Mouse (Mus musculus): ENCODE measurements around the gene Pnkd.

Pnkd gene

DNA sequence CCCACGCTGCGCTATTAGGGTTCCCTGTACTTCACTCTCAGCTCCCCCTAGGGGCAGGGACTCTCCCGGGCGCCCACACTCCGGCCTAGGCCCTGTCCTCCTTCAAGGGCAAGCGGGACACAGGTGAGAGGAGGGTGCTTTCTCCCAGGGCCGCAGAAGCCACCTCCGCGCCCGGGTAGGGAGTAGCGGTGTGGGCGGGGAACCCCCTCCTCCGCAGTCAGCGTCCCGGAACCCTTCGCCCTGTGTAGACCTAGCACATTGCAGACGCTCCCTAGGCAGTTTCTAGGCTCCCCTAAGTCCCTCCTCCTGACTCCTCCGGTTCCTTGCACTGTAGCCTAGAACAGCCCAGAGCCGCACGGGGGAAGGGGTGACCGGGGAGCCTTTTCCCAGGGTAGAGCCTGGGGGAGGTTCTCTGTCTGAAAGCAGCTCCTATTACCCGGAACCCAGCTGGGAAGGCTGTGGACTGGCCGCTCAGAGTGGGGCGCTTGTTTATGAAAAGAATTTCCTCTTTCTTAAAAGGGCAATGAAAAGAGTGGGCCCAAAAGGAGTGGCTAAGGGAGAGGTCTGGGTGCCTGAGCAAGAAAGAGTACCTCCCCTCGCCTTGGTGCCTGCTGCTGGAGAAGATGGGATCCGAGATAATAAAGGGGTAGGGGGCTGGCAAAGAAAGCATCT is 102.1 kb downstream of the Pnkd start:
- in situ Hi-C loops (cut with MboI), result no loop called here

DNA sequence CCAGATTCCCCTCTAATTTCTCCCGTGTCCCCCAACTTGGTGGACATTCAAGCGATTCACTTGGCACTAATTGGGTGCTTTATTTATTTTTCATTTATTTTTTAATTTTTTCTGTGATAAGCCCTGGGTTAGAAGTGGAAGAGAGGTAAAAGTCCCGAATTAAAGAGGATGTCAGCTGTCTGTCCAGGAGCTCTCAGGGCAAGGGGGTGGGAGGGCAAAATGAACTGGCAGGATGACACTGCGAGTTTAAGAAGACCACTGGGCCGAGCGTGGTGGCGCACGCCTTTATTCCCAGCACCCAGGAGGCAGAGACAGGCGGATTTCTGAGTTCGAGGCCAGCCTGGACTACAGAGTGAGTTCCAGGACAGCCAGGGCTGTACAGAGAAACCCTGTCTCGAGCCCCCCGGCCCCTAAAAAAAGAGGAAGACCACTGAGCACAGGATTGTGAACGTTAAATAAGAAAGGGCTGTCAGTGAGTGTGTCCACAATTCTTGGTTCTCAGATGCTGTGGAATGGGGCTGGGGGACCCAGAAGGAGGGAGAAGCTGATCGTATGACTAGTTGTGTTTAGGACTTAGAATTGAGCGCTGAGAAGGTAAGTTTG is 102.8 kb downstream of the Pnkd start:
- in situ Hi-C loops (cut with MboI), result no loop called here

DNA sequence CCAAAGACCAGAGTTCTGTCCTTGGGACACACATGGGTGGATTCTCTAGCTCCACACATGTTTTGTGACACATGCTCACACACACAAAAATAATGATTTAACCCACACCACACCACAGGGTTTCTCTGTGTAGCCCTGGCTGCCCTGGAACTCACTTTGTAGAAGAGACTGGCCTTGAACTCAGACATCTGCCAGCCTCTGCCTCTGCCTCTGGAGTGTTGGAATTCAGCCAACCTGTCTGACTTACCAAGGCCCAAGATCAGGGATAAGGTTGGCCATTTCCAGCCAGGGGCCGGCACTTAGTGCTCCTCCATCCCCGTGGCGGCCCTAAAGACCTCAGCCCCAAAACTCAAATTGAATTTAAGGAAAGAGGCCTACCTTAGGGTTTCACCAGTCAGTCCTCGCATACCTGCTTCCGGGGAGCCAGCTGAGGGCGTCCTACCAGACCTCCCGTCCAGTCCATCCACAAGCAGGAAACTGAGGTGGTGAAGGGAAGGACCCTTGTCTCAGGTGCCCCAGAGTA is 103.7 kb downstream of the Pnkd start:
- in situ Hi-C loops (cut with MboI), result no loop called here

DNA sequence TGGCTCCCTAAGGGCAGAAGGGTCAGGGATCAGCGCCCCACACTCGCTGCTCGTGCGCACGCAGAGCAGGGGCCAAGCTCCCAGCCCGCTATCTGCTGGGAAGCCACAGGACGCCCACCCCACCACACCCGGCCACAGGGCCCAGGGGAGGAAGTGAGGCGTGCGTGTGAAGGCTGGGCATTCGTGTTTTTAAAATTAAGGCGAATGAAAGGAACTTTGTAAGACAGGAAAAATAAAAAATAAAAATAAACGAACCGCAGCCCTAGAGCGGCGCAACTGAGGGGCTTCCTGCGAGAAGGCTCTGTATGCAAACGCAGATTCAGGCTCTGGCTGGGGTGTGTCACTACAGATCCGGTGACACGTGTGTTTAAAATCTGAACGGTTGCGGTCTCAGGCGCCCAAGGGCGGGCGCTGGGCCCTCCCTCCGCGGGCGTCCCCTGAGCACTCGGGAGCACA is 105.1 kb downstream of the Pnkd start:
- in situ Hi-C loops (cut with MboI), result no loop called here

DNA sequence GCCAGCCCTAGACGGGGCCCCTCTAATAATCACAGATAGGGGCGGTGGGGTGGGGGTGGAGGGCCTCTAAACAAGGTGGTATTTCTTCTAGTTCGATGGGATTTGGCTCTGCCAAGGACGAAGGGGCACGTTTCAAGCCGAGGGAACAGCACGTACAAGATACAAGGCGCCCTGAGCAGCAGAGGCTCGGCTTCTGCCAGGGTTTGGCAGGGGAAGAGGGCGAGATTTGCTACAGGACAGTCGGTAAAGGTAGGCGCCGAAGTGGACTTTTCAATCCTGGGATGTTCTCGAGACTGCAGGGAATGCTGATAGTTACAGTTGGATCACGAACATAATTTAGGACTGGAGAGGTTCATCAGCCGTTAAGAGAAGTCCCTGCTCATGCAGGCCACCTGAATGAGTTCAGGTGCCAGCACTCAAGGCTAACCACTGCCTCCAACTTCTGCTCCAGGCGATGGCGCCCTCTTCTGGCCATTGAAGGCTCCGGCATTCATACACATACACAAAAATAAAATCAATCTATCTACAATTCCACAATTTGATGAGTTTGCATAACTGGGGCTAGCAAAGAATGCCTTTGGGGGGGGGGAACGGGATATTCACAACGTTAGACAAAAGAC is 105.7 kb downstream of the Pnkd start:
- in situ Hi-C loops (cut with MboI), result no loop called here

DNA sequence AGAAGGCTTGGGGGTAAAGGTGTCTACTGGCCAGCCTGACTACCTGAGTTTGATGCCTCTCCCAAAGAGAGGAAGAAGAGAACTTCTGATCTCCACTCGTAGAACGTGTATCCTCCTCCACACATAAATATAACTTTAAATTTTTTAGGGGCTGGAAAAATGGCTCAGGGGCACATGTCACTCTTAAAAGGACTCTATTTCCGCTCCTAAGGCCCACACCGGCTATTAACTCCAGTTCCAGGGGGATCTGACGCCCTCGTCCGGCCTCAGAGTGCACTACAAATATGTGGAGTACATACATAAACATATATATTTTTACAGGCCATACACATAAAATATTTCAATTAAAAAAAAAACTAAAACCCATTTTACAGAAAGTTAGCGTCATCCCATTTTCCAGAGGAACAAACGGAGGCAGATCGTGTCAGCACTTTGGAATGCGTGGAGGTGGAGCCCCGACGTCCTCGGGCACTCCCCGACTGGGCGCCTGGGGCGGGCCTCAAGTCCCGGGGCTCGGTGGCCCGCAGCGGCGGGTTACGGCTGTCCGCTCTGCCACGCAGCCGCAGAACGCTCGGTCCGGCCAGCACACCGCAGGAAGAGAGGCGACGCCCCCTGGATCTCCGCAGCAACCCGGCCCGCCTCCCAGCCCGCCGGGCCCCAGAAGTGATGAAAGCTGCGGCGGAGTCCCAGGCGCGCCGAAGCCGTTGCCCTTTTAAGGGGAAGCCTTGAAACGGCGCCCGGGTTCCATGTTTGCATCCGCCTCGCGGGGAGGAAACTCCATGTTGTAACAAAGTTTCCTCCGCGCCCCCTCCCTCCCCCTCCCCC is 106.4 kb downstream of the Pnkd start, which contains the start of gene Ctdsp1:
TSS of gene Ctdsp1 (plus strand) at position 586 of the 825 bp plus-strand sequence.
- in situ Hi-C loops (cut with MboI), result no loop called here

DNA sequence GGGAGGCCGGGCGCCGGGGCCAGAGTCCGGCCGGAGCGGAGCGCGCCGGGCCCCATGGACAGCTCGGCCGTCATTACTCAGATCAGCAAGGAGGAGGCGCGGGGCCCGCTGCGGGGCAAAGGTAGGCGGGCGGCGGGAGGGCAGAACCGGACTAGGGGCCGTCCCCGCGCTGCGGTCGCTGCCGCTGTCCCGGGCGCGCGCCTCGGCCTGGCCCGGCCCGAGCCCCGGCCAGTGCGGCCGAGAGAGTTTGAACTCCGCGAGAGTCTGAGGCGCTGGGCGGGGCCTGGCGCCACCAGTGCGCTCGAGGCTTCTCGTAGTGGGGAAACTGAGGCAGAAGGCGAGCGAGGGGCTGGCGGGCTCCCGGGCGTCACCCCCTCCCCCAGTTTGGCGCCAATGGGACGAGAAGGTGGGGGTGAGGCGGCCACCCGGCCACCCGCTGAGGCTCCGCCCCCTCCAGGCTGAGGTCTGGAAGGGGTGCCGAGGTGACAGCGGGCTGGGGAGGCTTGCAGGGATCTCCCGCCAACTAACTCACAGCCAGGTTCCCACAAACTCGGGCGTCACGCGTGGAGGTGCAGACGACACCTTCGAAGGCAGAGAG is 107.2 kb downstream of the Pnkd start:
- in situ Hi-C loops (cut with MboI), result no loop called here

DNA sequence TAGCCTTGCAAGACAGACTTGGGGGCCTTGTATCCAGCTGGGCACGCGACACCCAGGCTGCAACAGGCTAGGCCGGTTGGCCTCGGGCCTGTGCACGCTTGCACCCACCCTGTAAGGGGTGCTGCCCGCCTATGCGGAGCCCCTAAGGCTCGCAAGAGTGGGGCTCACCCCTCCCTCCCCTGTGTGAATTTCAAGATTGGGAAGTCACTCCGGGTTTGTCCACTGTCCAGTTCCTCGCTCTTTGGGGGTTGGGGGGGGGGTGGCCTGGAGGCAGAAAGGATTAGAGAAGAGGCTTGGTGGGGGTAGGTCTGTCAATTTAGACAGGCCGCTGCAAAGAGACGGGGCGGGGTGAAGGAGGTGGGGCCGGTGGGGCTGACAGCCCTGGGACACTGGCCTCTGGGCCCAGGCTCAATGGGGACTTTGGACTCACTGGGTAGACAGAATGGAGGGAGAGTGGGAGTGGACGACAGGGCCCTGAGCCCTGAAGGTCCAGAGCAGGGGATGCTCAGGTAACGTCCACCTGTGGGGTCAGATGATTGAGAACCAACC is 107.8 kb downstream of the Pnkd start:
- in situ Hi-C loops (cut with MboI), result no loop called here

DNA sequence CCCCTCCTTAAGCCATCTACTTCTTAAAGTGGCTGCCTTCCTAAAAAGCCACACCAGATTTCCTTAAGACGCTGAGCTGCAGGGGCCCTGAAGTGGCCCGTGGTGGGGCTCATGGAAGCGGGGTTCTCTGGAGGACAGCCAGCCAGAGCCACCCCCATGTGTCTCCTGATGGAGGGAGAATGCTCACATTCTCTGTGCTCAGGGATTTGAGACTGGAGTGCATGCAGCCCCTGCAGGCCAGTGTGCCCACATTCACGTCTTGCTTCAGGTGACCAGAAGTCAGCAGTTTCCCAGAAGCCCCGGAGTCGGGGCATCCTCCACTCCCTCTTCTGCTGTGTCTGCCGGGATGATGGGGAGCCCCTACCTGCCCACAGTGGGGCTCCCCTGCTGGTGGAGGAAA is 108.3 kb downstream of the Pnkd start:
- in situ Hi-C loops (cut with MboI), result no loop called here

DNA sequence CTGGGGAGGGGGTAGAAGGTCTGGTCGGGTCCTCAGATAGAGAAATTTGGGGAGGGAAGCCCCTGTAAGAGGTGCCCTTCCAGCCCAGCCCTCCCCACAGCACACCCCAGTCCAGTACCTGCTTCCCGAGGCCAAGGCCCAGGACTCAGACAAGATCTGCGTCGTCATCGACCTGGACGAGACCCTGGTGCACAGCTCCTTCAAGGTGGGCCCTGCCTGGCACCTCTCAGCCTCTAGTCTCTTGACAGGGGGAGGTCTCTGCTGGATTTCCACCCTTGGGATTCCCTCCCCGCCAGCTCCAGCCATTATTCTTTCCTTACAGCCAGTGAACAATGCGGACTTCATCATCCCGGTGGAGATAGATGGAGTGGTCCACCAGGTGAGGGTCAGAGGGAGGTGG is 109.0 kb downstream of the Pnkd start:
- in situ Hi-C loops (cut with MboI), result no loop called here

DNA sequence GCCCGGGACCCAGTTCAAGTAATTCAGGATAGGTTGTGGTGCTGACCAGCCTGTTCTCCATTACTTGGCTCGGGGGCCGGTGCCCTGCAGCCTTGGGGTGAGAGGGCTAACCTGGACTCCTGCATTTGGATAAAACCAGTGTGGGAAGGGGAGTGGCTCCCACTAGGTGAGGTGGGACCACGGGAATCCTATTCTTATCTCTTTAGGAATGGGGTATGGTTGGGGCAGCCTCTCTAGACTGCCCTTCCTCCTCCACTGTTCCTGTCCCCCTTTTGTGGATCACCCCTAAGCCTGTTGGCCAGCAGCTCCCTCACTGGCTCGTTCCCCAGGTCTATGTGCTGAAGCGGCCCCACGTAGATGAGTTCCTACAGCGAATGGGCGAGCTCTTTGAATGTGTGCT is 109.6 kb downstream of the Pnkd start:
- in situ Hi-C loops (cut with MboI), result no loop called here

DNA sequence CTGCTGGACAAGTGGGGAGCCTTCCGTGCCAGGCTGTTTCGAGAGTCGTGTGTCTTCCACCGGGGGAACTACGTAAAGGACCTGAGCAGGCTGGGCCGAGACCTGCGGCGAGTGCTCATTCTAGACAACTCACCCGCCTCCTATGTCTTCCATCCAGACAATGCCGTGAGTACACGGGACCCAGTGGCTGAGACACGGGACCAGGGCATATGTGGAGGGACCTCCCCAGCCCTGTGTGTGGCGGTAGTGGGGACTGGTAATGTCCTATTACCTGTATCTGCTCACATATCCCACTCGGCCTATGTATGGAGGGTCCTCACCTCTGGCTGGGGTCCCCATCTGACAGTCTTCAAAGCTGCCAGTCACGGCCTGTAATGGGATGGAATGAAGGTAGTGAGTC is 110.1 kb downstream of the Pnkd start:
- in situ Hi-C loops (cut with MboI), result loop anchor here (5.0 kb wide), 1 partner anchor 83 kb away; no protein-coding TSS in a partner anchor

DNA sequence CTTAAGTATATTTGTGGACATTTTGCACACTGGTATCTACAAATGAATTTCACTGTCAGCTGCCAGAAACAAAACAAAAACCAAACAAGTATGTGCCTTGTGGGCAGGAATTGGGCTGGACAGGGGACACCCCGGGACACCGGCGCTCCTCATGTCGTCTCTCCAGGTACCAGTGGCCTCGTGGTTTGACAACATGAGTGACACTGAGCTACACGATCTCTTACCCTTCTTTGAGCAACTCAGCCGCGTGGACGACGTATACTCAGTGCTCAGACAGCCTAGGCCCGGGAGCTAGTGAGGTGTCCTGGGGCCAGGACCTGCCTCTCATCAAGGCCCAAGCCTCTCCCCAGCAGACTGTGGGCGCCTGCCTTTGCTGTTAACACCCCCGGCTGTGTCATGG is 110.6 kb downstream of the Pnkd start:
- in situ Hi-C loops (cut with MboI), result loop anchor here (5.0 kb wide), 1 partner anchor 83 kb away; no protein-coding TSS in a partner anchor

DNA sequence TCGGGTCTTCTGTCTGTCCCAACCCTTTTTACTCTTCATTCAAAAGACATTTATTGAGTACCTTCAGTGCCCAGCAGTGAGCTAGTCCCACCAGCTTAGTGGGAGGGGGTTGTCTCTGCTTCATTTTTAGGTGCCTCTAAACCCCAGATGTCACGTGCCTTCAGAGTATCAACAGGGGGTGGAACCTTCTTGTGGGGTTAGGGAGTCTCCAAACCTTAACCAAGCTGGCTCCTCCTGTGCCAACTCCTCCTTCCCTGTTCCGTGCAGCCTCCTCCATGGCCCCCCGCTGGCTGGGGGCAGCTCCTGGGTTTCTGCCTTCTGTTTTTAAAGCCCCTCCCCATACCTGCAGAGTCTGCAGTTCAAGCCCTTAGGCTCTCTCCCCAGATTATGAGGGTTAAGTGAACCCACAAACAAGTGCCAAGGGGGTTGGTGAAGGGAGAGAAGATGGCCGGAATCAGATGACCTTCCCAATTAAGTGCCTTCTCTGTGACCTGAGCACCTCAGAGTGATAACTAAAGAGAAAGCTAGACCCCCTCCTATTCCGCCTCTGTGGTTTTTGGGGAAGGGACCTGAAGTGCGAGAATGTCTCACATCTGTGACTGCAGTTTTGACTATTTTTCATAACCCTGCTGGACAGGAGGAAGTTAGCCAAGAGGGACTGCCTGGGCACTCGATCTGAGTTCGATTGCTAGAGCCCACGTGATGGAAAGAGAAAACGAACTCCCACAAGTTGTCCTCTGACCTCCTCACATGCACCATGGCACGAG is 111.9 kb downstream of the Pnkd start:
- in situ Hi-C loops (cut with MboI), result loop anchor here (5.0 kb wide), 1 partner anchor 84 kb away; no protein-coding TSS in a partner anchor

DNA sequence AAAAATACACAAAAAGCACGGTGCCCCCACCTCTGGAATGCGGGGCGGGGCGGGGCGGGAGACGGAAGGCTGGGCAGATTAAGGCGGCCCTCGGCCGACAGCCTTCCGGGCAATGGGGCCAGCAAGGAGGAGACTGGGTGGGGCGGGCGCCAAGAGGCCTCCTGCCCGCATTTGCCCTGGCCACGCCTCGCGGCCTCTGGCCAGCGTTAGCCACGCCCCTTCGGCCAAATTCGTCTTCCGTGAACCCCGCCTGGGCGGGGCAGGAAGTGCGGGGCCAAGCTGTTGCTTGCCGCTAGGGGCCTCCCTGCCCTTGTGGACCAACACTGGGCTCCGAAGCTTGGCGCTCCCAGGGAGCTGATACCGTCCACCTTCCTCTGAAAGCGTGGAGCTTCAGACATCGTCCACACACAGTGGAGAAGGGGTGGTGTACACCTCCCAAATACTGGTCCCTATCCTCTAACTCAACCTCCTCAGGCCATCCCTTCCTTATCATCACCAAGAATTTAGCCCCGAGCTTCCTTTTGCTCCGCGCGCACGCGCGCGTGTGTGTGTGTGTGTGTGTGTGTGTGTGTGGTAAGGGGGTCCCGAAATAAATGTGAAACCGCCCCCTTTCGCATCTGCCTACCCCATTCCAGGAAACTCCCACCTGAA is 112.7 kb downstream of the Pnkd start:
- in situ Hi-C loops (cut with MboI), result loop anchor here (5.0 kb wide), 1 partner anchor 85 kb away; no protein-coding TSS in a partner anchor

DNA sequence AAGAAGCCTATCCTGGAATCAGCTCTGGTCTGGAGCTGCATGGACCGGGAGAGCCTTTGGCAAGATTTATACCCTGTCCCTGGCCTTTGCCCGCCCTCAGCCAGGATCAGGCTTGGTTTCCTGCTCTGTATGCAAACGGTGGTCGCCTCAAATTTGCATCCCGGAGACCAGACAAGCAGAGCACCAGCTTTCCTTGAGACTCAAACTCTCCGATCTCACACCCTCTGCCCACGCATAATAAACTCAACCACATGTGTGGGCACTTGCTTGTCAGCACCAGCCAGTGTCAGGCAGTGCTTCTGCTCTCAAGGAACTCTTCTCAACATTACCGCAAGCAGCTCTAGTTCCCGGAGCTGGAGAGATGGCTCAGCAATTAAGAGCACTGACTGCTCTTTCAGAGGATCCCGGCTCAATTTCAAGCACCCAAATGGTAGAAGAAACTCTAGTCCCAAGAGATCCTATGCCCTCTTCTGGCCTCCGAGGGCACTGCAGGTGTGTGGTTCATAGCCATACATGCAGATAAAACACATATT is 113.3 kb downstream of the Pnkd start:
- in situ Hi-C loops (cut with MboI), result loop anchor here (5.0 kb wide), 1 partner anchor 86 kb away; no protein-coding TSS in a partner anchor

DNA sequence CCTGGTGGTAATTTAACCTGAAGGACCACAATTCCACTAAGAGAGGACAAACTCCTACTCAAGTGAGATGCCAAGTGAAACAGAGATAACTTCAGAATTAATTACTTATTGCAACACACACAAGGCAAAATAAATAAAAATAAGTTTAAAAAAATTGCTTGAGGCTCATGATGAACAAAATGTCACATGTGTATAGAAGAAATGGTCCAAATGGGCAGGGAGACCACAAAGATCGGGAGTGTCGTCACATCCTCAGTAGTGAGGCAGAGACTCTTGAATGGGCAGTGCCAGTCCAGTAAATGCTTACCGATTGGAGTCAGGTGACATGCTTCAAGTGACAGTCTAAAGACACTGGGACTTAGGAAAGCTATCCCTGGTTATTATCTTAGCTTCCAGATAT is 115.8 kb downstream of the Pnkd start:
- in situ Hi-C loops (cut with MboI), result no loop called here

DNA sequence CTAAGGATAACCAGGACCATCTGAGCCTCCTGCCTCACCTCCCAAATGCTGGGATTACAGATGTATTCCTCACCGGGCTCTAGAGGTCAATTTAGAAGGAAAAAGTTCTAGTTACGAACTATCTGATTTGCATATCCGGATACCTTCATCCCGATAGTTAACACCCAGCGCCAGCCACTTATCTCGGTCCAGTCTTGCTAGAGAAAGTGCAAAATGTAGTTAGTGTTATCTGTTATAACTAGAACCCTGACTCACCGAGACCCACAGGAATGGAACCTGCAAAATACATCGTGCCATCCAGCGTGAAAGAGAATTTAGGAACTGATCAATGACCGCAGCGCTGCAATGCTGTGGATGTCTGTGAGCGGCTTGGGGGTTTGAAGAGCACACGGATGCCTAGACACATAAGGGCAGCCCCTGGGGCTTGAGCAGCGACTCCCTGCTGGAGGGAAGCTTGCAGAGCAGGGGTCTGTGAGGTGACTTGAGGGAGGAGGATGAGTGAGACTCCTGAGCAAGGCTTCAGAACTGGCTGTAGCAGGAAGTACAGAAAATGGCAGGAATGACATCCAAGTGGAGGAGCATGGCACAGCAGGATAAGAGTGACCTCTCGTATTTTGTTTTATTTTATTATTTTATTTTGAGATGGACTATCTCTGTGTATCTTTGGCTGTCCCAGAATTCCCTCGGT is 116.4 kb downstream of the Pnkd start:
- in situ Hi-C loops (cut with MboI), result no loop called here
